26 mouse cellular contexts compared by ENCODE assay signal in genomic region chr7:134700001-134700400, GRCm38 (mm10). TPM values are rescaled to one million over a fixed set of nuclear protein-coding genes. Genes with fewer than 3 reads are reported as not detected.
DNase-seq lines count a peak whose midpoint lies in the region; TF ChIP-seq lines count a peak whose summit lies in the region.
"Had no signal": no experiment of that assay in that cellular context is flagged by ENCODE, and none has a peak within 500 bp of the region (broad histone marks: within the 10 kb centered on the region; RNA-seq: fewer than 3 reads in every experiment).

No protein-coding gene starts in this region.

- H3K9me3 ChIP-seq in E14TG2a.4 (ENCODE audit: low read length): no peaks in the 10 kb centered on the region
- H3K9me3 ChIP-seq: embryonic facial prominence, embryonic 13.5 days; embryonic facial prominence, embryonic 15.5 days; forebrain, embryonic 10.5 days; forebrain, embryonic 12.5 days had no signal

- H3K27me3 ChIP-seq in E14TG2a.4 (ENCODE audit: insufficient read depth, low read length): no peaks in the 10 kb centered on the region
- H3K27me3 ChIP-seq: CH12.LX; embryonic facial prominence, embryonic 13.5 days; embryonic facial prominence, embryonic 15.5 days; forebrain, embryonic 12.5 days; Patski had no signal

- H3K4me3 ChIP-seq in E14TG2a.4 (replicated peaks; ENCODE audit: low read length): peak overlapping the region; percentile 41
- H3K4me3 ChIP-seq: embryonic facial prominence, embryonic 13.5 days; embryonic facial prominence, embryonic 15.5 days; erythroblast, embryonic 14.5 days; forebrain, embryonic 10.5 days; forebrain, embryonic 12.5 days had no signal

- TF ChIP-seq CTCF in E14TG2a.4 (conservative IDR thresholded peaks at IDR 0.05; ENCODE audit: low read length): no peak

- H3K4me1 ChIP-seq in E14TG2a.4 (replicated peaks; ENCODE audit: low read depth, low read length): peaks cover 93% of the 10 kb centered on the region

- H3K36me3 ChIP-seq in E14TG2a.4 (ENCODE audit: insufficient read depth, low read length): no peaks in the 10 kb centered on the region
- H3K36me3 ChIP-seq: embryonic facial prominence, embryonic 13.5 days; embryonic facial prominence, embryonic 15.5 days; forebrain, embryonic 10.5 days; forebrain, embryonic 12.5 days; G1E had no signal

- intact Hi-C loops in heart, postnatal 14 days (cut with DNase I): no loop called here

- peak; percentile 87 for DNase-seq in heart, adult 11 months
- DNase-seq in heart, postnatal 14 days: no peak
- DNase-seq in ES-CJ7 (ENCODE audit: low read depth, low spot score): peak; percentile 77
- DNase-seq in R1 (ENCODE audit: low read depth, low spot score): peak; percentile 84
- no peak for DNase-seq in right cerebral cortex, postnatal 14 days
- no peak for DNase-seq in frontal cortex, postnatal 36 days (ENCODE audit: low spot score in 2 of 2)
- DNase-seq in gastrocnemius, adult 18-20 months (ENCODE audit: low spot score): no peak
- DNase-seq: adrenal gland, adult 8-10 months; adrenal gland, postnatal 14 days; B cell, adult 2 months; cerebellum, adult 11 months; cerebellum, adult 18-20 months; cerebellum, adult 8-10 months; cerebellum, adult 9-11 months; cerebellum, postnatal 14 days; cerebellum, postnatal 36 days; embryo, embryonic 11 days had no signal

RNA-seq across cellular contexts. Expression of gene Dock1, which starts 29.5 kb away (rescaled TPM):
- 10 to 100 TPM; 31.5 to 32.8 TPM for total RNA-seq in heart, postnatal 14 days (2021)
- total RNA-seq in gastrocnemius, adult 18-20 months (2021): 1 to 10 TPM; 5.6 to 6.0 TPM
- total RNA-seq: CH12.LX, G1E had no signal

Comparison
In these comparisons a context has a peak if more than half of its experiments do, and no peak if none do; other contexts are left out.
1. DNase-seq: peak in heart, adult 11 months (single experiment), ES-CJ7 (single experiment) and R1 (single experiment); none in heart, postnatal 14 days (0 of 2), right cerebral cortex, postnatal 14 days (single experiment), frontal cortex, postnatal 36 days (0 of 2) and gastrocnemius, adult 18-20 months (single experiment).
2. RNA of gene Dock1, which starts 29.5 kb away (total RNA-seq): 31.5 to 32.8 TPM in heart, postnatal 14 days; 5.6 to 6.0 TPM in gastrocnemius, adult 18-20 months; every median in the first group is over 4 times any median in the second.